Mouse (Mus musculus): ENCODE data around the gene Dppa4. TPM values are rescaled to one million over a fixed set of nuclear protein-coding genes. Genes with fewer than 3 reads are reported as not detected.
"Not testable (repeated sequence)": the region's sequence is repeated elsewhere in the genome, so short reads cannot be mapped to it uniquely, and the experiment has no call there.

The Dppa4 gene
- polyA plus RNA-seq, 1 experiment from 2014 or later = not detected

DNA sequence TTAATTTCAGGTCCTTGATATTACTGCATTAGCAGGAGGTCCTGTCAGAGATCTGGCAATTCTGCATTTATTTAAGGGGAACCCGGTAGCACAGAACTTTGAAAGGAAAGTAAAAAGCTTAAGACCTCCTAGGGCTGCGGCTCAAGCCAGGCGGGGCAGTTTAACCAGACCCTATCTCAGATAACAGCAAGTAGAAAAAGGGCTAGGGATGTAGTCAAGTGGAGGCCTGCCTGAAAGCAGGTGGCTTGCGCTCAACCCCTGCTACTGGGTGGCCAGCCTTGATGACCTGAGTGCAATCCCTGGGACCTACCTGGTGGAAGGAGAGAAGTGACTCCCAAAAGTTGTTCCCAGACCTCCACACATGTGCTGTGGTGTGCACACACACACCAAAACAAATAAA lies 6.6 kb upstream of the Dppa4 start:
- Histone ChIP-seq H3K4me1 (ENCODE audit: control insufficient read depth, insufficient read depth, low read length) (no peaks in the 10 kb centered on the region), H3K36me3 (ENCODE audit: control insufficient read depth, insufficient read depth, low read length) (no peaks in the 10 kb centered on the region), H3K27ac (ENCODE audit: low read length) (no peak overlapping the region), H3K27me3 (ENCODE audit: control insufficient read depth, insufficient read depth, low read depth, low read length) (no peaks in the 10 kb centered on the region), H3K9ac (ENCODE audit: low read depth, low read length) (no peak overlapping the region), H3K4me3 (ENCODE audit: low read depth, low read length) (no peak overlapping the region), H3K9me3 (replicated peaks; ENCODE audit: control insufficient read depth, low read length, poor library complexity, severe bottlenecking) (no peaks in the 10 kb centered on the region), H3K4me2 (ENCODE audit: low read length) (no peak overlapping the region)
- WGBS = 69% methylated on average over 4 of the region's 4 CpGs
- no peak for ATAC-seq

DNA sequence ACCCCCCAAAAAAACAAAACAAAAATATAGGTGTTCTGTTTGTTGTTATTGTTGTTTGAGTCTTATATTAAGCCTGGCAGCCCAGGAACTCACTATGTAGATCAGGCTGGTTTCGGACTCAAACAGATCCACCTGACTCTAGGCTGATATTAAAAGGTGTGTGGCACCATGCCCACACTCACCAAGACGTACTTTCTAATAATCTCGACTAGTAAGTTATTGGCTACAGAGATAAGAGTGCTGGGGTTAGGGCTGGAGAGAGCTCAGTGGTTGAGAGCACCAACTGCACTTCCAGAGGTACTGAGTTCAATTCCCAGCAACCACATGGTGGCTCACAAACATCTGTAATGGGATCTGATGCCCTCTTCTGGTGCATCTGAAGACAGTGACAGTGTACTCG lies 2.6 kb upstream of the Dppa4 start:
- no peaks in the 10 kb centered on the region for H3K9me3 ChIP-seq (replicated peaks; ENCODE audit: control insufficient read depth, low read length, poor library complexity, severe bottlenecking)
- H3K9ac ChIP-seq (ENCODE audit: low read depth, low read length) = no peak overlapping the region
- no peaks in the 10 kb centered on the region for H3K4me1 ChIP-seq (ENCODE audit: control insufficient read depth, insufficient read depth, low read length)
- H3K27ac ChIP-seq (ENCODE audit: low read length) = no peak overlapping the region
- ATAC-seq = no peak
- no peaks in the 10 kb centered on the region for H3K27me3 ChIP-seq (ENCODE audit: control insufficient read depth, insufficient read depth, low read depth, low read length)
- 92% methylated on average over 4 of the region's 4 CpGs for WGBS
- H3K4me2 ChIP-seq (ENCODE audit: low read length) = no peak overlapping the region
- H3K36me3 ChIP-seq (ENCODE audit: control insufficient read depth, insufficient read depth, low read length) = no peaks in the 10 kb centered on the region
- no peak overlapping the region for H3K4me3 ChIP-seq (ENCODE audit: low read depth, low read length)

DNA sequence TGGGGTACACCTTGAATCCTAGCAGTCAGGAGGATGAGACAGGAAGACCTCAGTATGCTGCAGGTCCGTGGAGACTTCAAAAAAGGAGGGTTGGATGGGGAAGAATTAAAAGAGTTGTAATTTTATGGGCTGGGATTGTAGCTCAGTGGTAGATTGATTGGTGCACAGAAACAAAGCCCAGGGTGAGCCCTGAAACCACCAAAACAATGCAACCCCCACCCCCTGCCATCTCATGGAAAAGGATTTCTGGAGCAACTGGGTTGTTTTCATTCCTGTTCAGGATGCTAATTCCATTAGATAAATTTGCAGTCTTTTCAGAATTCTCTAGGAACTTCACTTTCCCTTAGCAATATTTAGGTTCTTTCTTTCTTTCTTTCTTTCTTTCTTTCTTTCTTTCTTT lies 732 bp upstream of the Dppa4 start:
- Histone ChIP-seq H3K9ac (ENCODE audit: low read depth, low read length) (no peak overlapping the region), H3K4me2 (ENCODE audit: low read length) (no peak overlapping the region), H3K4me3 (ENCODE audit: low read depth, low read length) (no peak overlapping the region), H3K27me3 (ENCODE audit: control insufficient read depth, insufficient read depth, low read depth, low read length) (no peaks in the 10 kb centered on the region), H3K9me3 (replicated peaks; ENCODE audit: control insufficient read depth, low read length, poor library complexity, severe bottlenecking) (no peaks in the 10 kb centered on the region), H3K4me1 (ENCODE audit: control insufficient read depth, insufficient read depth, low read length) (no peaks in the 10 kb centered on the region), H3K27ac (ENCODE audit: low read length) (no peak overlapping the region), H3K36me3 (ENCODE audit: control insufficient read depth, insufficient read depth, low read length) (no peaks in the 10 kb centered on the region)
- 80% methylated on average over 1 of the region's 1 CpGs for WGBS
- ATAC-seq = no peak

GRCm38 (mm10) chr16:48285517-48285916 lies 2.0 kb downstream of the Dppa4 start:
- Histone ChIP-seq H3K4me3 (ENCODE audit: low read depth, low read length) (no peak overlapping the region), H3K9ac (ENCODE audit: low read depth, low read length) (no peak overlapping the region), H3K27ac (ENCODE audit: low read length) (no peak overlapping the region), H3K27me3 (ENCODE audit: control insufficient read depth, insufficient read depth, low read depth, low read length) (no peaks in the 10 kb centered on the region), H3K9me3 (replicated peaks; ENCODE audit: control insufficient read depth, low read length, poor library complexity, severe bottlenecking) (no peaks in the 10 kb centered on the region), H3K4me2 (ENCODE audit: low read length) (no peak overlapping the region), H3K4me1 (ENCODE audit: control insufficient read depth, insufficient read depth, low read length) (no peaks in the 10 kb centered on the region), H3K36me3 (ENCODE audit: control insufficient read depth, insufficient read depth, low read length) (no peaks in the 10 kb centered on the region)
- no peak for ATAC-seq
- 97% methylated on average over 4 of the region's 4 CpGs for WGBS

DNA sequence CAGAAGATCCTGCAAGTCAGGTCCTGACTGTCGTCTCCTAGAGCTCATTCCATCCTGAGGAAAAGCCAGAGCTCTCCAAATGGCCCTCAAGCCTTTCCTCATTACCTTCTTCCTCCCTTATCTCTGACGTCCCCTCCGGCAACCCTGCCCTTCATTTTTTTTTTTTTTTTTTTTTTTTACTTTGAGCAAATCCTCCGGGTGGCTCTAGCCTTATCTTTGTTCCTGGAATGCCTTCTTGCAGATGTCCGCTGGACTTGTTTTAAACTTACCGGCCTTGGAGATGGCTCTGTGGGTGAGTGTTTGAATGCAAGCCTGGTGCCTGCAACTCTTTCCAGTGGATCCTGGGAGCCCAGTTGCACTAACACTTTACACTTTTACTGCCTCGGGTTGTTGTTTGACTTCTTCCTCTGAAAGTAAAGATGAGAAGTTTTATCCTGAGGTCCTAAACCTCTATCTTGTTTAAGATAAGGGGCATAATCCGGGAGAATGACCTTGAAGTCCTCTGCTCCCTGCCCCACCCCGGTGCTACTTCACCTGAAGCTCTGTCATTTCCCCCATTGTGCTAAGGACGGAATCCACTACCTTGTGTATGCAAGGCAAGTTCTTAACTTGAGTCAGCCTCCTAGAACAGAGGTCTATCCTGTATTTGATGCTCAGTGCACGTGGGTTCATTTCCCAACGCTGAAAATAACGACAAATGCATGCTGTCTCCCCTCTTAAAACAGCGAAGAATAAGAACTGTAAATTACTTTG lies 14.0 kb downstream of the Dppa4 start:
- no peak overlapping the region for H3K4me2 ChIP-seq (ENCODE audit: low read length)
- no peaks in the 10 kb centered on the region for H3K27me3 ChIP-seq (ENCODE audit: control insufficient read depth, insufficient read depth, low read depth, low read length)
- H3K4me1 ChIP-seq (ENCODE audit: control insufficient read depth, insufficient read depth, low read length) = no peaks in the 10 kb centered on the region
- no peak overlapping the region for H3K9ac ChIP-seq (ENCODE audit: low read depth, low read length)
- H3K27ac ChIP-seq (ENCODE audit: low read length) = no peak overlapping the region
- H3K4me3 ChIP-seq (ENCODE audit: low read depth, low read length) = no peak overlapping the region
- H3K9me3 ChIP-seq (replicated peaks; ENCODE audit: control insufficient read depth, low read length, poor library complexity, severe bottlenecking) = no peaks in the 10 kb centered on the region
- 83% methylated on average over 14 of the region's 14 CpGs for WGBS
- no peaks in the 10 kb centered on the region for H3K36me3 ChIP-seq (ENCODE audit: control insufficient read depth, insufficient read depth, low read length)
- no peak for ATAC-seq

- Histone ChIP-seq H3K4me2 (ENCODE audit: low read length) (no peak overlapping the region), H3K9me3 (replicated peaks; ENCODE audit: control insufficient read depth, low read length, poor library complexity, severe bottlenecking) (no peaks in the 10 kb centered on the region; the same call in 1 of the 2 replicates), H3K4me1 (ENCODE audit: control insufficient read depth, insufficient read depth, low read length) (no peaks in the 10 kb centered on the region), H3K4me3 (ENCODE audit: low read depth, low read length) (no peak overlapping the region), H3K27ac (ENCODE audit: low read length) (no peak overlapping the region), H3K36me3 (ENCODE audit: control insufficient read depth, insufficient read depth, low read length) (no peaks in the 10 kb centered on the region), H3K9ac (ENCODE audit: low read depth, low read length) (no peak overlapping the region), H3K27me3 (ENCODE audit: control insufficient read depth, insufficient read depth, low read depth, low read length) (no peaks in the 10 kb centered on the region)
- WGBS = 91% methylated on average over 3 of the region's 3 CpGs
- ATAC-seq = no peak
Measured at GRCm38 (mm10) chr16:48299884-48300283, 16.4 kb downstream of the Dppa4 start.

DNA sequence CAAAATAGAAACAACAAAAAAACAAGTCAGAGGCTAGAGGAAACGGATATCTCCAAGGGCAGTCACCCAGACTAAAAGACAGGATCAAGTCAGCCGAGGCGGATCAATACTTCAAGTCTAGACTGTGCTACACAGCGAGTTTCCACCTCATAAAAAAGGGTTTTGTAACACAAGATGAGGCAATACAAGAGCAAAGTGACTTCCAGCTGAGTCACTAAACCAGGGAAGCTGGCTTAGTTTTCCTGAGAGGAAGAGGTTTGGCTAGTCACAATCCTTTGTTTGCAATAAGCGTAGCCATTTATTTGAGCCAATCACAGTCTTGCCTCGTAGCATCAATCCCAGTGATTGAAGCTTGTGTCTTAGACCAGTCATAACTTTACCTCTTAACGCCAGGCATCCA lies 20.0 kb downstream of the Dppa4 start, which contains the start of gene Dppa2:
Gene Dppa2 (plus strand): TSS at position 400 of the 400 bp plus-strand sequence.
- no peaks in the 10 kb centered on the region for H3K27me3 ChIP-seq (ENCODE audit: control insufficient read depth, insufficient read depth, low read depth, low read length)
- WGBS = 84% methylated on average over 7 of the region's 7 CpGs
- H3K36me3 ChIP-seq (ENCODE audit: control insufficient read depth, insufficient read depth, low read length) = no peaks in the 10 kb centered on the region
- H3K27ac ChIP-seq (ENCODE audit: low read length) = no peak within 1 kb of the TSS
- no peak for ATAC-seq
- H3K4me1 ChIP-seq (ENCODE audit: control insufficient read depth, insufficient read depth, low read length) = no peaks in the 10 kb centered on the region
- no peak within 1 kb of the TSS for H3K4me2 ChIP-seq (ENCODE audit: low read length)
- H3K9me3 ChIP-seq (replicated peaks; ENCODE audit: control insufficient read depth, low read length, poor library complexity, severe bottlenecking) = no peaks in the 10 kb centered on the region; the same call in 1 of the 2 replicates
- no peak within 1 kb of the TSS for H3K4me3 ChIP-seq (ENCODE audit: low read depth, low read length)
- H3K9ac ChIP-seq (ENCODE audit: low read depth, low read length) = no peak within 1 kb of the TSS

DNA sequence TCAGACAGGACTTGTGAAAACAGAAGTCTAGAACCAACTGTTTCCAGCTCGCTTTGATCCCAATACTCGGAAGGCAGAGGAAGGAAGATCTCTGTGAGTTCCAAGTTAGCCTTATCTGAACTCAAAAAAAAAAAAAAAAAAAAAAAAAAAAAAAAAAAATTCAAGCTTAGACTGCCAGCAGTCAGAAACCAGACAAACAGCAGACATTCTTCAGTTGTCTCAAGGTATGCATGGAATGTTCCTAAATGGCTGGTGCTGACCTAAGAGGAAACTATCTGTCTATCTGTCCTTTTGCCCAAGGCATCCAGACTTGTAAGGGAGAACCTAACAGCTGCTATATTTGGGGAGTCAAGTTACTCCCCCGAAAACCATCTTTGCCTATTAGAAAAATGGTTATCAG lies 20.4 kb downstream of the Dppa4 start:
- no peaks in the 10 kb centered on the region for H3K4me1 ChIP-seq (ENCODE audit: control insufficient read depth, insufficient read depth, low read length)
- H3K27ac ChIP-seq (ENCODE audit: low read length) = no peak overlapping the region
- H3K4me2 ChIP-seq (ENCODE audit: low read length) = no peak overlapping the region
- no peaks in the 10 kb centered on the region for H3K36me3 ChIP-seq (ENCODE audit: control insufficient read depth, insufficient read depth, low read length)
- H3K9me3 ChIP-seq (replicated peaks; ENCODE audit: control insufficient read depth, low read length, poor library complexity, severe bottlenecking) = no peaks in the 10 kb centered on the region; the same call in 1 of the 2 replicates
- no peak overlapping the region for H3K4me3 ChIP-seq (ENCODE audit: low read depth, low read length)
- no peak overlapping the region for H3K9ac ChIP-seq (ENCODE audit: low read depth, low read length)
- no peak for ATAC-seq
- 92% methylated on average over 3 of the region's 3 CpGs for WGBS
- no peaks in the 10 kb centered on the region for H3K27me3 ChIP-seq (ENCODE audit: control insufficient read depth, insufficient read depth, low read depth, low read length)

DNA sequence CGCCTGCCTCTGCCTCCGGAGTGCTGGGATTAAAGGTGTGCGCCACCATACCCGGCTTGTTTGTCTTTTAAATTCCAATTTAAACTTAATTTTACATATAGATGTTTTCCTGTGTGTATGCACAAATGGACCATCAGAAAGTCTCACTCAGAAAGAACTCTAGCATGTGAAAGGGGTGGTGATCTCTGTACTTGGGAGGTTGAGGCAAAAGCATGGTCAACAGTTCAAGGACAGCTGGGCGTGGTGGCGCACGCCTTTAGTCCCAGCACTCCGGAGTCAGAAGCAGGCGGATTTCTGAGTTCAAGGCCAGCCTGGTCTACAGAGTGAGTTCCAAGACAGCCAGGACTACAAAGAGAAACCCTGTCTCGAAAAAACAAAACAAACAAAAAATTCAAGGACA lies 25.4 kb downstream of the Dppa4 start:
- H3K36me3 ChIP-seq (ENCODE audit: control insufficient read depth, insufficient read depth, low read length); H3K27ac ChIP-seq (ENCODE audit: low read length); H3K4me2 ChIP-seq (ENCODE audit: low read length); H3K4me3 ChIP-seq (ENCODE audit: low read depth, low read length); H3K9ac ChIP-seq (ENCODE audit: low read depth, low read length); H3K9me3 ChIP-seq (replicated peaks; ENCODE audit: control insufficient read depth, low read length, poor library complexity, severe bottlenecking); H3K27me3 ChIP-seq (ENCODE audit: control insufficient read depth, insufficient read depth, low read depth, low read length); ATAC-seq; H3K4me1 ChIP-seq (ENCODE audit: control insufficient read depth, insufficient read depth, low read length): not testable (repeated sequence)
- 96% methylated on average over 10 of the region's 10 CpGs for WGBS

All from midbrain, embryonic 16.5 days (tissue).